Mouse (Mus musculus) ovary, adult 18-20 months (tissue): ENCODE measurements at regions not wholly inside any gene's neighbourhood (a gene's known extent, or its start where the extent isn't known, plus 50 kb on each side); places are given as distances from the start of the nearest gene placed in this dataset.

Experiments used
- DNase-seq: peaks from one replicate; pipeline ENCODE4 v3.0.0; 2022; ENCODE audit warnings: low spot score, mixed read lengths

GRCm38 (mm10) chr11:112443890-112444289 is 338.1 kb upstream of the Sox9 start:
- no peak for DNase-seq

GRCm38 (mm10) chr11:112449632-112450031 is 332.4 kb upstream of the Sox9 start:
- DNase-seq = no peak

- no peak for DNase-seq
Measured at GRCm38 (mm10) chr11:112450227-112450626, 331.8 kb upstream of the Sox9 start.

- DNase-seq = no peak
Measured at GRCm38 (mm10) chr11:112458075-112458474, 323.9 kb upstream of the Sox9 start.

GRCm38 (mm10) chr11:112463121-112463520 is 318.9 kb upstream of the Sox9 start:
- DNase-seq = no peak

GRCm38 (mm10) chr11:112464386-112464785 is 317.6 kb upstream of the Sox9 start:
- DNase-seq = no peak

GRCm38 (mm10) chr11:112470336-112470735 is 311.7 kb upstream of the Sox9 start:
- no peak for DNase-seq

GRCm38 (mm10) chr11:112473237-112473636 is 308.8 kb upstream of the Sox9 start:
- DNase-seq = no peak

GRCm38 (mm10) chr11:112473681-112474080 is 308.3 kb upstream of the Sox9 start:
- DNase-seq = no peak

- DNase-seq = no peak
Measured at GRCm38 (mm10) chr11:112480360-112480759, 301.7 kb upstream of the Sox9 start.

- DNase-seq = no peak
Measured at GRCm38 (mm10) chr11:112501781-112502180, 280.2 kb upstream of the Sox9 start.

GRCm38 (mm10) chr11:112519076-112519475 is 262.9 kb upstream of the Sox9 start:
- no peak for DNase-seq

GRCm38 (mm10) chr11:112524983-112525382 is 257.0 kb upstream of the Sox9 start:
- DNase-seq = no peak

- no peak for DNase-seq
Measured at GRCm38 (mm10) chr11:112542573-112542972, 239.5 kb upstream of the Sox9 start.

- no peak for DNase-seq
Measured at GRCm38 (mm10) chr11:112543473-112543872, 238.6 kb upstream of the Sox9 start.

GRCm38 (mm10) chr11:112545231-112546010 is 236.6 kb upstream of the Sox9 start:
- DNase-seq = no peak

- DNase-seq = no peak
Measured at GRCm38 (mm10) chr11:112546162-112546561, 235.9 kb upstream of the Sox9 start.

GRCm38 (mm10) chr11:112552838-112553237 is 229.2 kb upstream of the Sox9 start:
- DNase-seq = no peak

GRCm38 (mm10) chr11:112563027-112563426 is 219.0 kb upstream of the Sox9 start:
- no peak for DNase-seq

- DNase-seq = no peak
Measured at GRCm38 (mm10) chr11:112564706-112565215, 217.3 kb upstream of the Sox9 start.

- no peak for DNase-seq
Measured at GRCm38 (mm10) chr11:112566071-112566470, 216.0 kb upstream of the Sox9 start.

GRCm38 (mm10) chr11:112587386-112587785 is 194.6 kb upstream of the Sox9 start:
- no peak for DNase-seq

GRCm38 (mm10) chr11:112588088-112588487 is 193.9 kb upstream of the Sox9 start:
- no peak for DNase-seq

- no peak for DNase-seq
Measured at GRCm38 (mm10) chr11:112590214-112590613, 191.8 kb upstream of the Sox9 start.
